Mouse (Mus musculus) T-helper 1 cell (primary cell): ENCODE data around the gene Vmn1r1.

Experiments
- in situ Hi-C: fragments of 300-600 bp; cut with MboI, MseI; formaldehyde crosslinking; loops from one replicate; pipeline ENCODE4 v1.15.1; 2025; ENCODE audit warnings: high pct_unique_total_duplicates

Vmn1r1 gene

DNA sequence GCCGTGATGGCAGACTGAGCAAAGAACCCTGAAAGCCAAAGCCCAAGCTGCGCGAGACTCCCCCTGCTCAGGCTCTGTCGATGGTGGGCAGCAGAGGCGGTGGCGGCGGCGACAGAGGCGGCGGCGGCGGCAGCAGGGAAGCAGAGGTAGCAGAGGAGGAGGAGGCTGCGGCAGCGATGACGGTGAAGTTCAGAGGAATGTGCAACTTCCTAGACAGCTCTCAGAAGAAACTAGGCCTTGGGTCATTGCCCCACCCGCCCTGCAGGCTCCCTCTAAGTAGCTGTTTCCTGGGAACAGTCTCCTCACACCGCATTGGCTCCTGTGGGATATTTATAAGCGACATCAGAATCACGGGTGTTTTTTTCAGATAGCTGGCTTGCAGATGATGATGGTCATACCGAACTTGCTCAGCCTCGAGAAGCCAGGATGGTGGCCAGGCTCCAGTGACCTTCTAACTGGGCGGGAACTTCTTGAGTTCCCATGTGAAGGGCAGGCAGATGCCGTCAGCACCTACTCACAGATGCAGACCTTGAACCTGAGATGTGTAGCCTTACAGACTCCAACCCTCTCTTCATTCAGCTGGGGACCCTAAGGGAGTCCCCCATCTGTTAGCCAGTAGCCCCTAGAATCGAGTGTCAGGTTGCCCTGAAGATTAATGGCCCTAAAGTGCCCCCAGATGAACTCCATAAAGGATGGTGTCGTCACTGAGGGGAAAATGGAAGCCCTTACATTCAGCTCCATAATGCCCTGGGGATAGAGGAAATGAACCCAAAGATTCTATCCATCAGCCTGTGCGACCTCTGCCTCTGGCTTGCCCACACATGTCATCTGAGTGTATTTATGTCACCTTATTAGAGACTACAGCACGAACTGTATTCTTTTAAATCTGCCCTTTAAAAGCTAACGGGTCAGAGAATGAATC, 26.8 kb downstream of the Vmn1r1 start:
- in situ Hi-C loops, result no loop called here

DNA sequence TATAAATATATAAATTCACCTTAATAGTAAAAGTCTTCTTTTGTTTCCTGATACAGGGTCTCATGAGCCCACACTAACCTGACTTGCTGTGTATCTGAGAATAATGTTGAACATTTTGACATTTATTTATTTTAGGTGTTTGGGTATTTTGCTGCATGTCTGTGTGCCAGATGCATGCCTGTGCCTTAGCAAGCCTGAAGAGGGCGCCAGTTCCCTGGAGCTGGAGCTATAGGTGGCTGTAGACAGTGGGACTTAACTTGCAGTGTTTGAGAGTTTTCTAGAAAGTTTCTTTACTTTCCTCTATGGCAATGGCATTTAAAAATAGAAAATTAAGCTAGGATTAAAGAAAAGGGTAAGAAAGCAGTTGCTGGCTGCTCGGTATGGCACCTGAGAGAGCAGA, 33.5 kb downstream of the Vmn1r1 start:
- in situ Hi-C loops, result no loop called here

GRCm38 (mm10) chr1:182124924-182125368, 39.3 kb downstream of the Vmn1r1 start:
- in situ Hi-C loops, result no loop called here

GRCm38 (mm10) chr1:182124506-182124905, 39.8 kb downstream of the Vmn1r1 start, which contains the start of gene Srp9:
Gene Srp9, plus strand, starts transcription at chr1:182124737.
- in situ Hi-C loops, result no loop called here

DNA sequence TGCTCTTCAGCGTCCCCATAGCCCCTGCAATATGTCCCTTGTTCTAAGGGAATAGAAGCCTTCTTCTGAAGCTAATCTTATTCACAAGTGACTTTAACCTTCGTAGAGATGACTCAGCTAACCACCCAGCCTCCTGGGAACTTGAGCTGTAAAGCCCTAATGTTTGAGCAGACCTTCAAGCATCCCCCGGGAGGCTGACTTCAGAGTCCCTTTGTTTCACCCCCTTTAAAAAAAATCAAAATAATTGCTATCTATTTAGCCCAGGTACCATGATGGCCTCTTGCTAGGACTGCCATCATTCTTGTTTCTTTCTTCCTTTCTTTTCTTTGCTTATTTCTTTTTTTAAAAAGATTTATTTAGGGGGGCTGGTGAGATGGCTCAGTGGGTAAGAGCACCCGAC, 41.9 kb downstream of the Vmn1r1 start:
- in situ Hi-C loops, result no loop called here

GRCm38 (mm10) chr1:182115651-182116408, 48.5 kb downstream of the Vmn1r1 start:
- in situ Hi-C loops, result no loop called here

GRCm38 (mm10) chr1:182115197-182115596, 49.1 kb downstream of the Vmn1r1 start:
- in situ Hi-C loops, result no loop called here

DNA sequence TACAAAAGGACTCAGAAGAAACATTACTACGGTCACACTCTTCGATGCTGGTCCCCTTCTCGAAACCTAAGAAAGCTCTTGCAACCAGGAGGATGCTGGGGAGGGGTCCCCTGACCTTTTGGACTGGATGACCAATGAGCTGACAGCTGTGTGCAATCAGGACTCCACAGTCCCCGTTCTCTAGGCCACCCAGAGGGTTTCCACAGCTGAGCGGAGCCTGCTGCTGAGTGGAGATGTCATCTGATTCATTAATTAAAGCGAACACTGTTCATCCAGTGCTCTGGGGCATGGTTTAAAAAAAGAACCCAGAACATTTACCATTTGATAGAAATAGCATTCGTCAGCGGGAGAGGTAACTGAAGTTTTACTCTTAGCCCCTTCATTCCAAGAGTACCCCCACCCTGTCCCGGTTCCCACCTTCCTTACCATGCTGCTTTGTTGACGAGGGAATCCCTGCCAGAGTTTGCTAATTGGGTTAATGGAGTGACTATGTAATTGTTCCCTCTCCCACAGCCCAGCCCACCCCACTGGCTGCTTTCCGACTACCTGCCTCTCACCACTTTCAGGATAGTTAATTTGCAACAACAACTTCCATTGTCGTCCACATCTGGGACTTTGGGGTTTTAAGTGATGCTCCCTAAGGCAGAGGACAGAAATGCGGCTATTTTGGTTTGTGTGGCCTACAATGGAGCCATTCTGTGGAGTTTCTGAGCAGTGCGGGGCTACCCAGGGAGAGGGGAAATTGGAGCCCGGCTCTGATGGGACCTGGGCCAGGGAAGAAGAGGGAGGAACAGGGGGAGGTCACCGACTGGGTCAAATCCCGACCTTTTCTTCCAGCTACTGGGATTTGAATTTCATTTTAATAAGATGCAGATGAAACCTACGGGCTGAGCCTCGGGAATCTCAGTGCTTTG, 50.4 kb downstream of the Vmn1r1 start:
- in situ Hi-C loops, result loop anchor here (5.0 kb wide), 1 partner anchor 227 kb away; no protein-coding TSS in a partner anchor

GRCm38 (mm10) chr1:182113131-182113530, 51.2 kb downstream of the Vmn1r1 start:
- in situ Hi-C loops, result loop anchor here (5.0 kb wide), 1 partner anchor 226 kb away; no protein-coding TSS in a partner anchor

DNA sequence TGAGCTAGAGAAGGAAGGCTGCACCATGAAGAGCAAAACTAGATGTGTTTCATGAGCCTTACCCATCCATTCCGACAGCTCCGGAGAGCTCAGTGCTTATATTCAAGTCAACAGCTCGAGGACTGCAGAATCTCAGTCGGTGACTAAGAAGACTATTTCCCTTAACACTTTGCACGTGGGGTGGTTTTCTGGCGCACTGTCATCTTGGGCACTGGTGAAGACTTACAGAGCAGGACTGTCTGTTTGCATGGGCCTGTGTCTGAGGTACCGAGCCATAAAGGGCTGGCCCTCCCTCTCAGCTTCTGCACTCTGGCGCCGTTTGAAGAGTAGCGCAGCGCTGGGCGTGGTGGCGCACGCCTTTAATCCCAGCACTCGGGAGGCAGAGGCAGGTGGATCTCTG, 51.9 kb downstream of the Vmn1r1 start:
- in situ Hi-C loops, result loop anchor here (5.0 kb wide), 1 partner anchor 225 kb away; no protein-coding TSS in a partner anchor

- in situ Hi-C loops, result loop anchor here (5.0 kb wide), 1 partner anchor 224 kb away; no protein-coding TSS in a partner anchor
Observed at GRCm38 (mm10) chr1:182111386-182112317, 52.6 kb downstream of the Vmn1r1 start.

DNA sequence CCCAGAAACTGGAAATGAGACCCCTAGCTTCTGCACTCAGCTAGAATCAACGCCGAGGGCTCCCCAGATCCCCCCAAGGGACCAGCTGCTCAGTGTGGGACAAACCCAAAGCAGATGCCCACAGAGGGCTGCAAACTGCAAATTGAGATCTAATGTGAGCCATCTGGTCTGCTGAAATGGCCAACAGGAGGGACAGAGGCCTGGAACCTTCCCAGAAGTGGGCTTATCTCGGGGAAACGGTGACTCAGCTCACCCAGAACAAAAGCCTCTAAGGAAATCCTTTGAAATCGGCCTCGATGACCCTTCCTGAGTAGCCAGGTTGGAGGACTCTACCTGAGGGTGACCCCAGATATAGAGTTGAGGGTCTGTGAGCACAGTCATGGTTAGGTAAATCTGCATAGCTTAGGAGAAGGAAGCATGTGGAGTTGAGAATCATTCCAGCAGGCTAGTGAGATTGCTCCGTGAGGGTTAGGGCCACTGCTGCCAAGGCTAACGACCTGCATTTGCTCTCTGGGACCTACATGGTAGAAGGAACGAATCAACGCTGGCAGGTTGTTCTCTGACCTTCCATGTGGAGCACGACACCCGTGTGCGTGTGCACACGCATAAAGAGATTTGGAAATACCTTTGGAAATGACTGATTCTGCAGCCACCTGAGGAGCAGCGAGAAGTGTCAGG, 53.4 kb downstream of the Vmn1r1 start:
- in situ Hi-C loops, result loop anchor here (5.0 kb wide), 1 partner anchor 224 kb away; no protein-coding TSS in a partner anchor

GRCm38 (mm10) chr1:182110185-182110584, 54.1 kb downstream of the Vmn1r1 start:
- in situ Hi-C loops, result loop anchor here (5.0 kb wide), 1 partner anchor 223 kb away; no protein-coding TSS in a partner anchor

DNA sequence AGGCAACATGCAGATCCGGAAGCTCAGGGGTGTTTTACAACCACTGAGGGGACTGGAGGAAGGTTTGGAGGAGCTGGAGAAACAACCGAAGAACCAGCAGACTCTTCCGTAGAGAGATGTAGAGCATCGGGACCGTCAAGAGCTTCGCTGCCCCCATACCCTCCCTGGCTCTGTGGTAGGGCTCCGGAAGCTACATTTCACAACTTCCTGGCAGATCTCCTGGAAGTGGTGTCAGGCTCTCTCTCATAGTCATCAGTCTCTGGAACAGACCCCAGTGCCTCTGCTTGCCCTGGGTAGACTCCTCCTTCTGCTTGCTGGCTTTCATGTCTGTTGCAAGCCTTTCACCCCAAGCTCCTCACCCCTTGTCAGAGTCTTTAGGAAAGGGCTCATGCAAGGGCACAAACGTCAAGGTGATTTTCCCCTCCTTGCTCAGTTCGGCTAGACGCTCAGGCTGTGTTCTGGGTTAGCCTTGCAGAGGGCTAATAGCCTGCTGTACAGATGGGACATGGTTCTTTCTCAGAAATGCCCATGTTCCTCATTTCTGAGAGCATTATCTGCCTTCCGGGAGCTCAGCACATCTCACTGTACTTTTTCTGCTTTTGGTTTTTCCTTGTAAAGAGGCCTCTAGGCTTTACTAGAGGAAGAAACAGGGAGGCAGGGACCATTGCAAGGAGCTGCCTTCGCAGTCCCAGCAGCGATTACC, 55.7 kb downstream of the Vmn1r1 start:
- in situ Hi-C loops, result no loop called here

DNA sequence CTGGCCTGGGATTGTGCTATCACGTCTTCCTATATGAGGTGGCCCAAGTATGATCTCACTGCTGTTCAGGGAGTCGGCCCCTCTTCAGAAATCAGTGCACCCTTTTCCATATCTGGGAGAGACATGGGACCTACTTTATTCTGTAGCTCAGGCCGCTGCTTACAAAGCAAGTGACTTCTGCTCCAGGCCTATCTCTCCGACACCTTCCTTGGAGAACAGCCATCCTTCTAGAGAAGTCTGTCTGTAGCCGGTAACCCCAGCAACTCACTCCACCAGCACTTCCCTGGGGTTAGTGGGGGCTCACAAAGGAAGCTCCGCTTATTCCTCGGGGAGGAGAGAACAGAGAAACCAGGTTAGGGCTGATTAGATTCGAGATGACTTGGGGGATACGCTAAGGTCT, 57.0 kb downstream of the Vmn1r1 start:
- in situ Hi-C loops, result no loop called here

DNA sequence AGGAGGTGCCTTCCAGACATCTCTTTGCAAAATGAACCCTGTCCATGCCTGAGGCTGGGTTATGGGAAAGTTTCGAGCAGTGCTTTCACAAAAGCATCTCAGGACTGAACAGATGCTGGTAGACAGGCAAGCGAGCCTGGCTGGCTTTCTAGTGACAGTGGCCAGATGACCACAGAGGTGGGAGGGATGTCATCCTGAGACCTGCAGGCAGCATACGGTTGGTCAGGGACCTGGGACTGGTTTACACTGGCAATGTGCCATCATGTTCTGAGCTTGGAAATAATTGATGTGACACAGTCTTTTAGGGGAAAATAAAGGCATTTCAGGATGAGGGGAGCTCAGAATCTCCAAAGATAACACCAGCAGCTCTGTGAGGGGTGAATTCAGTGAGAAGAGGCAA, 59.3 kb downstream of the Vmn1r1 start:
- in situ Hi-C loops, result no loop called here
